8 mouse cellular contexts compared by ENCODE assay signal in the genomic region with DNA sequence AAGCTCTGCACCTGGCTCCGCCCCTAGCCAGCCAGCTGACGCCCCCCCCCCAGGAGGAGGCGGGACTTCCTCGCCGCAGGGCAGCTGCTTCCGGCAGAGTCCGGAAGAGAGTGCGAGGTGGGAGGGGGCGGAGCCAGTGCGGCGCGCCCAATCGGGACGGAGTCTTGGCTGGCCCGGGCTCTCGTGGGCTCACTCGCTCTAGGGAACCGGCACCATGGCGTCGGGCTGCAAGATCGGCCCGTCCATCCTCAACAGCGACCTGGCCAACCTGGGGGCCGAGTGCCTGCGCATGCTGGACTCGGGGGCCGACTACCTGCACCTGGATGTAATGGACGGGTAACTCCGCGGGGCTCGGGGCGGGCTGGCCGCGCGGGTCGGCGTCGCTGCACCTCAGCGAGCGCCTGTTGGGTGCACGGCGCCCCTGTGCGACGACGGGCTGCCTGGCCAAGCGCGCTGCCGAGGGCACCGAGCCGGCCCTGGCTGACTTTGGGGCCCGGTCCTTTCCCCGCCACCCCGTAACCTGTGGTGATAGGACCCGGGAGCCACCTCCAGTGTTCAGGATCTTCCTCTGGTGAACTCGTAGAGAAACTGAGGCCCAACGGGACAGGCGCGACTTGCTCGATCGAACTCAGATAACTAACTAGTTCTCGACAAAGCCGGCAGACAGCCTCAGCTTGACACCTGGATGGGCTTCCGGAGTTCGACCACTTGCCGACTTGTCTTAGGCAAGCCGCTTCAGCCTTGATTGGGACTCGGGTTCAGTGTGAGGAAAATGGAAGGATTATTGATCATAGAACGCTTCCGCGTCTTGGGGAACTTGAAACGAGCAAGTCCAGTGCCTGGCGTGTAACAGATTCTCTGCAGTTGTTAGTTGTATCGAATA. TPM values are rescaled to one million over a fixed set of nuclear protein-coding genes. Genes with fewer than 3 reads are reported as not detected.
DNase-seq lines count a peak whose midpoint lies in the region; ATAC-seq and TF ChIP-seq lines count a peak whose summit lies in the region.

Gene Rpe, plus strand, starts transcription at position 139 of the 883 bp plus-strand sequence.

- peak; percentile 100 for ATAC-seq in embryonic facial prominence, embryonic 14.5 days (ENCODE audit: low read depth)
- ATAC-seq in limb, embryonic 14.5 days (ENCODE audit: low FRiP score, low read depth), result peak; percentile 99
- peak; percentile 99 for ATAC-seq in midbrain, postnatal 0 days (ENCODE audit: low FRiP score)

- H3K4me2 ChIP-seq in embryonic facial prominence, embryonic 14.5 days (ENCODE audit: low read depth, low read length), result peak within 1 kb of the TSS; percentile 67
- peak within 1 kb of the TSS; percentile 52 for H3K4me2 ChIP-seq in limb, embryonic 14.5 days (replicated peaks; ENCODE audit: low read depth, low read length, severe bottlenecking)
- peak within 1 kb of the TSS; percentile 62 for H3K4me2 ChIP-seq in midbrain, postnatal 0 days (ENCODE audit: low read depth, low read length, poor library complexity, severe bottlenecking)

- peak; percentile 68; the same call in 1 of the 2 replicates for TF ChIP-seq POLR2A in limb, embryonic 14.5 days (IDR thresholded peaks at IDR 0.05; ENCODE audit: borderline replicate concordance, extremely low read depth, insufficient read depth, insufficient read length)

- peak within 1 kb of the TSS; percentile 65 for H3K27ac ChIP-seq in embryonic facial prominence, embryonic 14.5 days (replicated peaks; ENCODE audit: low read depth, low read length)
- peak within 1 kb of the TSS; percentile 61 for H3K27ac ChIP-seq in limb, embryonic 14.5 days (replicated peaks; ENCODE audit: low read depth, low read length)
- peak within 1 kb of the TSS; percentile 67 for H3K27ac ChIP-seq in midbrain, postnatal 0 days (ENCODE audit: low read depth, low read length)

- peak within 1 kb of the TSS; percentile 84 for H3K9ac ChIP-seq in embryonic facial prominence, embryonic 14.5 days (ENCODE audit: low read depth, low read length)
- peak within 1 kb of the TSS; percentile 87 for H3K9ac ChIP-seq in limb, embryonic 14.5 days (ENCODE audit: low read depth, low read length, severe bottlenecking)
- H3K9ac ChIP-seq in midbrain, postnatal 0 days (replicated peaks; ENCODE audit: low read length, poor library complexity, severe bottlenecking), result peak within 1 kb of the TSS; percentile 79

- H3K4me1 ChIP-seq in embryonic facial prominence, embryonic 14.5 days (ENCODE audit: control insufficient read depth, insufficient read depth, low read length), result peaks cover 9% of the 10 kb centered on the region
- peaks cover 5% of the 10 kb centered on the region for H3K4me1 ChIP-seq in limb, embryonic 14.5 days (ENCODE audit: control insufficient read depth, insufficient read depth, low read length)
- no peaks in the 10 kb centered on the region for H3K4me1 ChIP-seq in midbrain, postnatal 0 days (ENCODE audit: insufficient read depth, low read length)

- peak; percentile 93 for DNase-seq in 3T3-L1 (ENCODE audit: low read depth, low spot score)
- DNase-seq in adrenal gland, postnatal 4 days (ENCODE audit: low spot score in 2 of 2), result peak; percentile 85 to 87
- peak; percentile 97 for DNase-seq in embryonic facial prominence, embryonic 14.5 days (ENCODE audit: low spot score)
- peak; percentile 88 for DNase-seq in heart, adult 8-10 months (ENCODE audit: low spot score)
- peak; percentile 91 for DNase-seq in kidney, adult 9 months
- DNase-seq in limb, embryonic 14.5 days (ENCODE audit: low spot score), result peak; percentile 96
- DNase-seq in midbrain, postnatal 0 days (ENCODE audit: low spot score), result peak; percentile 95
- peak; percentile 83 to 88 for DNase-seq in spleen, postnatal 14 days (ENCODE audit: low spot score in 2 of 2)

- H3K36me3 ChIP-seq in embryonic facial prominence, embryonic 14.5 days (ENCODE audit: control insufficient read depth, insufficient read depth, low read length), result no peaks in the 10 kb centered on the region
- no peaks in the 10 kb centered on the region for H3K36me3 ChIP-seq in limb, embryonic 14.5 days (ENCODE audit: control insufficient read depth, insufficient read depth, low read length)
- H3K36me3 ChIP-seq in midbrain, postnatal 0 days (ENCODE audit: insufficient read depth, low read length), result no peaks in the 10 kb centered on the region

- H3K27me3 ChIP-seq in embryonic facial prominence, embryonic 14.5 days (replicated peaks; ENCODE audit: control insufficient read depth, insufficient read depth, low read length), result no peaks in the 10 kb centered on the region
- H3K27me3 ChIP-seq in limb, embryonic 14.5 days (ENCODE audit: control insufficient read depth, insufficient read depth, low read length), result no peaks in the 10 kb centered on the region
- H3K27me3 ChIP-seq in midbrain, postnatal 0 days (ENCODE audit: insufficient read depth, low read length), result no peaks in the 10 kb centered on the region

- TF ChIP-seq CTCF in midbrain, postnatal 0 days (IDR thresholded peaks at IDR 0.05), result no peak; the same call in 1 of the 2 replicates

- H3K9me3 ChIP-seq in embryonic facial prominence, embryonic 14.5 days (ENCODE audit: control insufficient read depth, low read length), result no peaks in the 10 kb centered on the region
- no peaks in the 10 kb centered on the region for H3K9me3 ChIP-seq in limb, embryonic 14.5 days (ENCODE audit: control insufficient read depth, low read length)
- H3K9me3 ChIP-seq in midbrain, postnatal 0 days (ENCODE audit: low read length), result no peaks in the 10 kb centered on the region

- peak within 1 kb of the TSS; percentile 86 for H3K4me3 ChIP-seq in embryonic facial prominence, embryonic 14.5 days (ENCODE audit: low read depth, low read length)
- H3K4me3 ChIP-seq in limb, embryonic 14.5 days (replicated peaks; ENCODE audit: low read length), result peak within 1 kb of the TSS; percentile 81
- H3K4me3 ChIP-seq in midbrain, postnatal 0 days (ENCODE audit: low read depth, low read length), result peak within 1 kb of the TSS; percentile 89

- WGBS in embryonic facial prominence, embryonic 14.5 days, result under 1% methylated on average over 54 of the region's 73 CpGs
- WGBS in limb, embryonic 14.5 days, result under 1% methylated on average over 61 of the region's 73 CpGs
- 1% methylated on average over 68 of the region's 73 CpGs for WGBS in midbrain, postnatal 0 days

RNA-seq across cellular contexts. Expression of gene Rpe, which starts in this region (rescaled TPM):
- 10 to 100 TPM; 46.8 to 53.7 TPM for total RNA-seq in adrenal gland, postnatal 4 days (2021)
- polyA plus RNA-seq in embryonic facial prominence, embryonic 14.5 days (2014; fragmentation: Nextera tagmentation; extraction: Ambion mirVana), result 48.6 and 49.9 TPM in 2 replicates
- total RNA-seq in heart, adult 8-10 months (2022), result 10 to 100 TPM in 3 of 4 experiments, 1 to 10 TPM in 1; 9.9 to 12.2 (median 11.0) TPM
- polyA plus RNA-seq in limb, embryonic 14.5 days (2012; rRNA removed), result 25.1 and 26.9 TPM in 2 replicates
- 45.6 and 46.2 TPM in 2 replicates for polyA plus RNA-seq in limb, embryonic 14.5 days (2014; fragmentation: Nextera tagmentation; extraction: Ambion mirVana)
- 24.2 and 24.9 TPM in 2 replicates for total RNA-seq in midbrain, postnatal 0 days (2014; rRNA removed)
- 17.2 and 18.2 TPM in 2 replicates for polyA plus RNA-seq in midbrain, postnatal 0 days (2015; fragmentation: Nextera tagmentation; extraction: Ambion mirVana)

Comparison
In these comparisons a context has a peak if more than half of its experiments do, and no peak if none do; other contexts are left out.
1. Peak in every context shown above with its lines: DNase-seq, ATAC-seq, H3K4me3 ChIP-seq and H3K27ac ChIP-seq.